Mouse (Mus musculus) macrophage (primary cell): ENCODE results near the gene Ndrg3. TPM values are rescaled to one million over a fixed set of nuclear protein-coding genes. Genes with fewer than 3 reads are reported as not detected.
A peak's percentile ranks its signal among the peaks of the same experiment; 100 is the strongest.

ENCODE experiments used
- H3K27ac ChIP-seq: fragments of 350-480 bp; formaldehyde crosslinking; 2 replicates; pipeline ENCODE4 v1.9.0; 2021
- H3K36me3 ChIP-seq: fragments of 350-480 bp; formaldehyde crosslinking; 2 replicates; pipeline ENCODE4 v1.9.0; 2021; ENCODE audit errors: inconsistent target
- H3K4me3 ChIP-seq: fragments of 350-480 bp; formaldehyde crosslinking; 2 replicates; pipeline ENCODE4 v1.9.0; 2021; ENCODE audit errors: inconsistent target
- H3K79me2 ChIP-seq: fragments of 350-480 bp; formaldehyde crosslinking; 2 replicates; pipeline ENCODE4 v1.9.0; 2021; ENCODE audit errors: inconsistent target
- WGBS: methylation state at CpG from one replicate; pipeline ENCODE4 v1.1.7; 2026; ENCODE audit warnings: inconsistent platforms; ENCODE audit not compliant: missing documents; 5-methylcytosine and 5-hydroxymethylcytosine counted together
- polyA plus RNA-seq: library from polyadenylated mRNA; stranded (reverse); fragments of 250-400 nt; gene quantifications from 3 replicates; pipeline ENCODE4 v1.2.4, GENCODE M21; 2018; ENCODE audit warnings: inconsistent platforms

Gene Ndrg3
- polyA plus RNA-seq, 1 experiment from 2014 or later, result 32.1 TPM

GRCm38 (mm10) chr2:157012341-157012740 lies 20.5 kb upstream of the Ndrg3 start:
- Histone ChIP-seq H3K27ac (no peak overlapping the region), H3K4me3 (no peak overlapping the region), H3K79me2 (no peaks in the 10 kb centered on the region), H3K36me3 (peaks cover 9% of the 10 kb centered on the region)
- 93% methylated on average over 2 of the region's 6 CpGs for whole genome bisulfite sequencing

GRCm38 (mm10) chr2:157010634-157011310 lies 18.9 kb upstream of the Ndrg3 start:
- Histone ChIP-seq H3K79me2 (no peaks in the 10 kb centered on the region), H3K4me3 (no peak overlapping the region), H3K27ac (no peak overlapping the region), H3K36me3 (no peaks in the 10 kb centered on the region)
- WGBS, result 29% methylated on average over 11 of the region's 11 CpGs

DNA sequence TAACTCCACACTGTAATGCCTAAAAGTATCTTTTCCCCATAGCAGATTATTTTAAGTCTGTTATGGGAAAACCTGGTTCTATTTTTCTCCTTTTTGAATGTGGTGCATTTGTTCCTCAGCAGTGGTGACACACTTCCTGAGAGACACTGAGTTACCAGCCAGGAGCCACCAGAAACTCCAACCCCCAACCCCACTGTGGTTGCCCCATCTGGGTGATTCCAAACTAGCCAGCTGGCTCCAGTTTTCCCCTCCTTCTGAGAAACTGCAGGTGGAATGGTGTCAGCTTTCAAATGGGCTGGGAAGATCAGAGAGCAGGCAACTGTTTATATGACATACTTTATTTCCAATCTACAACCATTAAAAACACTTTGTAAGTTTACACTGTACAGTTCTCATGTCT lies 18.3 kb upstream of the Ndrg3 start:
- no peaks in the 10 kb centered on the region for H3K36me3 ChIP-seq
- H3K27ac ChIP-seq, result no peak overlapping the region
- H3K4me3 ChIP-seq, result no peak overlapping the region
- H3K79me2 ChIP-seq, result no peaks in the 10 kb centered on the region

DNA sequence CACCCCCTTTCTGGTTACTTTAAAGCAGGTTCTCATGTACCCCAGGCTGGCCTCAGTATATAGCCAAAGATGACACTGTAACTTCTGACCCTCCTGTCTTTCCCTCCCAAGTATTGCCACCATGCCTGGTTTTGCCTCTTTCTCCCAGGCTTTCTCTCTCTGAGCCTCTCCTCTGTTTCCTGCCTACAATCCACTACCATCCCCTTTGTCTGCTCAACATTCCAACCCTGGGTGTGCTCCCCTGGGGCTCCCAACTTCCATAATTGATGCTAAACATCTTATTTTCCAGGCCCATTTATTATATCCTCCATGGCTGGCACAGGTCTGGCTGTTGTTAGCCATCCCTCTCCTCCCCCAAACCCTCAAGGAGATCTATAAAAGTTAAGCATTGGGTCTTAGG lies 16.7 kb upstream of the Ndrg3 start:
- Histone ChIP-seq H3K27ac (no peak overlapping the region), H3K79me2 (no peaks in the 10 kb centered on the region), H3K4me3 (no peak overlapping the region), H3K36me3 (no peaks in the 10 kb centered on the region)

DNA sequence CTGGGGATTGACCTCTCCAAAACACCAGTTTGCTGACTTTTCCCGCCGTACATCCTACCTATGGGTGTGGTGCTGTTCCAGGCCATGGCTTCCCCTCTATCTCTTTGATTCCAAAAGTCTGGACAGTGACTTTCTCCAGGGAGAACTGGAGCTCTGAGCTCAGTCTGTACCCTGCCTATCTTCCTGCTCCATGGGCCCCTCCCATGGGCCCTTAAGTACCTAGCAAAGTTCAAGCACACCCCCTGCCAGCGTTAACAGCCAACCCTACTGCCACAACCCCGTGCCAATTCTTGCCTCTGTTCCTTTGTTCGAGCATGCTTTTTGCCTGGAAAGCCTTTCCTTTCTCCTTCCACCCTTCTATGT lies 15.4 kb upstream of the Ndrg3 start:
- Histone ChIP-seq H3K4me3 (peak overlapping the region; percentile 58), H3K36me3 (no peaks in the 10 kb centered on the region), H3K27ac (peak overlapping the region; percentile 37; the same call in 1 of the 2 replicates), H3K79me2 (no peaks in the 10 kb centered on the region)
- 21% methylated on average over 5 of the region's 5 CpGs for WGBS

DNA sequence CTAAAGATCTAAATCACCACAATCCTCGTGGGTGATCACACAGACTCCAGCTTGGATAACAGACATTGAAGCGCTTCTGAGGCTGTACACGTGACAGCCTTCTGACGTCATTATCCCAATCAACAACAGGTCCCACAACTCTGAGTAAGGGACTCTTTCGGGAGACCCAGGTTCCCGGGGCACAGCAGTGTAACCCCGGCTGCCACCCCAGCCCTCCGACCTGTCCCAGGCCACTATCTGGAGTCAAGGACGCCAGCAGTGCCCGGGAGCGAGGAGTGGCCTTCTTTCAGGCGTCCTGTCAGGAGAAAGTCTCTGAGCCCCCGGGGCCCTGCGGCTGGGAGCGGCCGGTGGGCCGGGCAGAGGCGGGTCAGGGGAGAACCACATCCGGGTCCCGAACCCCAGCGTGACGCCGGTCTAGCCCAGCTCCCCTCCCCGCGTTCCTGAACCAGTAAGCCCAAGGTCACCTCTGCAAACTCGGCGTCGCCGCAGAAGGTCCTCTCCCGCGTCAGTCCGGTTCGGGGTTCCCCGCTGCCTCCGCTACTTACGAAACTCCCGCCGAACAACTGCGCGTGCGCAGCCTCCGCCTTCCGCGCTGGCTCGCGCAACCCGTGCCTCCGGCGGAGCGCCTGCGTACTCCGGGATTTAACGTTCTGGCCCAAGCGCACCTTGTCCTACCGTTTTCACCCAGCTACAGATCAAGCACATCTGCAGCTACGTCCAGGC lies 14.8 kb upstream of the Ndrg3 start, which contains the start of gene Dsn1:
TSS of gene Dsn1 (minus strand) at position 644 of the 723 bp plus-strand sequence.
- Histone ChIP-seq H3K27ac (peak within 1 kb of the TSS; percentile 37), H3K4me3 (peak within 1 kb of the TSS; percentile 58)
- under 1% methylated on average over 49 of the region's 56 CpGs for WGBS

GRCm38 (mm10) chr2:157002321-157002720 lies 10.5 kb upstream of the Ndrg3 start:
- 92% methylated on average over 4 of the region's 4 CpGs for WGBS
- Histone ChIP-seq H3K36me3 (peaks cover 5% of the 10 kb centered on the region; the same call in 1 of the 2 replicates), H3K79me2 (no peaks in the 10 kb centered on the region), H3K4me3 (no peak overlapping the region), H3K27ac (no peak overlapping the region)

More for the DNA sequence above, 14.8 kb upstream of the Ndrg3 start, which contains the start of gene Dsn1:
- no peaks in the 10 kb centered on the region for H3K36me3 ChIP-seq
- H3K79me2 ChIP-seq, result no peaks in the 10 kb centered on the region

GRCm38 (mm10) chr2:156998263-156998662 lies 6.4 kb upstream of the Ndrg3 start:
- WGBS, result 94% methylated on average over 5 of the region's 5 CpGs
- no peak overlapping the region for H3K27ac ChIP-seq
- H3K4me3 ChIP-seq, result no peak overlapping the region
- peaks cover 5% of the 10 kb centered on the region; the same call in 1 of the 2 replicates for H3K36me3 ChIP-seq
- H3K79me2 ChIP-seq, result no peaks in the 10 kb centered on the region

DNA sequence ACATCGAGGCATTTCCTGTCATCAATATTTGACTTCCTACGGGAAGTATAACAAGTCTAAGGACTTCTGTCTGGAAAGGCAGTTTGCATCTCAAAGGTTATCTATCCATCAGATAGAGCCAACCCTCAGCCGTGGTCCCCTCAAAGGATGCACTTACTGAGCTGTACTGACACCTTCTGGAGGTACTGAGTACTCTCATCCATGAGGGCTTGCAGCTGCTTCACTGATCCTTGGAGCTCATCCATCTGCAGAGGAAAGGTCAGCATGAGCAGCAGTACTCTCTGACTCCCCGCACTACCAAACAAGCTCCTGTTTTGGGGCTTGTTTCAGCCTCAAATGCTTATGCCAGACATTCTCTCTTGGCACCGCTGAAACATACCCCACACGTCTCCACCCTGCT lies 4.7 kb upstream of the Ndrg3 start:
- 71% methylated on average over 6 of the region's 6 CpGs for WGBS
- no peaks in the 10 kb centered on the region for H3K79me2 ChIP-seq

DNA sequence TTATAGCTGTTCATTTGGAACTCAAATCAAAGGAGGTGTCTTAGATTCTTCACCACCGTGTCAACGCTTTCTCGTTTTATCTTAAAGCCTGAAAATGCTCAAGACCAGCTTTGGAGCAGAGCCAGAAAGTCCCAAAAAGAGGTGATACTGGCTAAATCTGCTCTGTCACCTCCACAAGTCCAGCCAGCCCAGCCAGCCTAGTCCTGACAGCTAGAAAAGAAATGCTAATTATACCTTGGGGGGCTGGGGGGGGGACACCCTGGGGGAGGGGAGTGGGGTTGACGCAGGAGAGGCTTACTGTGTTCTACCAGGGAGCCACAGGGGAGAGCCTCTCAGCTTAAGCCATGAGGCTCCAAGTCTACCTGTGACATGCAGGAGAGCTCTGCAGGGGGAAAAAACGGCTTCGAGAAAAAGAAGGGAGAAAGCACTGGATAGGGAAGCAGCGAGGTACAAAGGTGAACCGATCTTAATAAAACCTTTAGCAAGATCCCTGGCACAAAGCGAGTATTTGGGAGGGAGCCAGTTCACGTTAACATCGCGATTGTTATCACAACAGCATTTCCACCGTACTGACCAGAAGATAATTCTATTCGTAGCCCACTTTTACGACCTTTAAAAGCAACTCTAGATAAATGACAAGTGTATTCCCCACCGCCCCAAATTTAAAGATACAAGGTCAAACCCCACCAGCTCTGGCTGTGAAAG lies 977 bp downstream of the Ndrg3 start:
- WGBS, result 26% methylated on average over 15 of the region's 16 CpGs

More for the DNA sequence above, 4.7 kb upstream of the Ndrg3 start:
- Histone ChIP-seq H3K4me3 (no peak overlapping the region), H3K27ac (no peak overlapping the region), H3K36me3 (peaks cover 5% of the 10 kb centered on the region; the same call in 1 of the 2 replicates)

GRCm38 (mm10) chr2:156987316-156987715 lies 4.5 kb downstream of the Ndrg3 start:
- no peaks in the 10 kb centered on the region for H3K36me3 ChIP-seq
- no peak overlapping the region for H3K27ac ChIP-seq
- 92% methylated on average over 3 of the region's 3 CpGs for WGBS
- H3K79me2 ChIP-seq, result peaks cover 7% of the 10 kb centered on the region; the same call in 1 of the 2 replicates
- H3K4me3 ChIP-seq, result no peak overlapping the region

More for the DNA sequence above, 977 bp downstream of the Ndrg3 start:
- no peak overlapping the region for H3K27ac ChIP-seq
- peaks cover 7% of the 10 kb centered on the region; the same call in 1 of the 2 replicates for H3K79me2 ChIP-seq
- no peaks in the 10 kb centered on the region for H3K36me3 ChIP-seq
- H3K4me3 ChIP-seq, result peak overlapping the region; percentile 57

- H3K79me2 ChIP-seq, result no peaks in the 10 kb centered on the region
- H3K27ac ChIP-seq, result no peak overlapping the region
- WGBS, result 92% methylated on average over 2 of the region's 2 CpGs
- H3K36me3 ChIP-seq, result no peaks in the 10 kb centered on the region
- no peak overlapping the region for H3K4me3 ChIP-seq
These were observed 9.0 kb downstream of the Ndrg3 start for GRCm38 (mm10) chr2:156982864-156983263.

DNA sequence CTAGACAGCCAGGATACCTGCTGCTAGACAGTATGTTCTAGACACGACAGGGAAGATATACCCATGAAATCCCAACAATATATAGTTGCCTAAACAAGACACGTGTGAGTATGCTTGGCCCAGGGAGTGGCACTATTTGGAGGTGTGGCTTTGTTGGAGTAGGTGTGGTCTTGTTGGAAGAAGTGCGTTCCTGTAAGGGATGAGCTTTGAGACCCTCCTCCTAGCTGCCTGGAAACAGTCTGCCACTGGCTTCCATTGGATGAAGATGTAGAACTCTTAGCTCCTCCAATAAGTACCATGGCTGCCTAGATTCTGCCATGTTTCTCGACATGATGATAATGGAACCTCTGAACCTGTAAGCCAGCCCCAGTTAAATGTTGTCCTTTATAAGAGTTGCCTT lies 10.6 kb downstream of the Ndrg3 start:
- H3K36me3 ChIP-seq, result no peaks in the 10 kb centered on the region
- 90% methylated on average over 4 of the region's 4 CpGs for WGBS
- no peak overlapping the region for H3K4me3 ChIP-seq
- H3K27ac ChIP-seq, result no peak overlapping the region
- no peaks in the 10 kb centered on the region for H3K79me2 ChIP-seq

GRCm38 (mm10) chr2:156980059-156980458 lies 11.8 kb downstream of the Ndrg3 start:
- no peak overlapping the region for H3K4me3 ChIP-seq
- WGBS, result 100% methylated on average over 2 of the region's 2 CpGs

DNA sequence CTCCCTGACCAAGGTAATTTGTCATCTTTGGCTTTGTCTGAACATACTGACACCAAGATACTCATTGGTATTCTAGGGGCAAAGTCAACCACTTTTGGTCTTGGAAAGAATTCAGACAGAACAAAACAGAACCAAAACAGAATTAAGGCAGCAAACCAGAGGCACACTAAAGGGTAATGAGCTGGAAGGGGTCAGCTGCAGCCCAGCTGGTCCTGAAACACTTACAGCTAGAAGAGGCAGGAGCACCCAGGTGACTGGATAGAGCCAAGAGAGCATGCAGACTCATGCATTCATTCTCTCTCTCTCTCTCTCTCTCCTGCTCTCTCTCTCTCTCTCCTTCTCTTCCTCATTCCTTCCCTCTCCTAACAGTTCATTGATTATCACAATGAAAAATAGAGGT lies 15.1 kb downstream of the Ndrg3 start:
- H3K36me3 ChIP-seq, result no peaks in the 10 kb centered on the region
- H3K4me3 ChIP-seq, result no peak overlapping the region
- no peak overlapping the region for H3K27ac ChIP-seq
- no peaks in the 10 kb centered on the region for H3K79me2 ChIP-seq

More at GRCm38 (mm10) chr2:156980059-156980458, 11.8 kb downstream of the Ndrg3 start:
- H3K79me2 ChIP-seq, result no peaks in the 10 kb centered on the region
- H3K36me3 ChIP-seq, result no peaks in the 10 kb centered on the region
- H3K27ac ChIP-seq, result no peak overlapping the region
